Mouse (Mus musculus) thymus, postnatal 25 days (tissue): Measurements from ENCODE around the gene Brip1.
A peak's percentile ranks its signal among the peaks of the same experiment; 100 is the strongest.
"Not testable (repeated sequence)": the region's sequence is repeated elsewhere in the genome, so short reads cannot be mapped to it uniquely, and the experiment has no call there.

Experiments
- DNase-seq: peaks from one replicate; pipeline ENCODE4 v3.0.0; 2022

Brip1 gene

DNA sequence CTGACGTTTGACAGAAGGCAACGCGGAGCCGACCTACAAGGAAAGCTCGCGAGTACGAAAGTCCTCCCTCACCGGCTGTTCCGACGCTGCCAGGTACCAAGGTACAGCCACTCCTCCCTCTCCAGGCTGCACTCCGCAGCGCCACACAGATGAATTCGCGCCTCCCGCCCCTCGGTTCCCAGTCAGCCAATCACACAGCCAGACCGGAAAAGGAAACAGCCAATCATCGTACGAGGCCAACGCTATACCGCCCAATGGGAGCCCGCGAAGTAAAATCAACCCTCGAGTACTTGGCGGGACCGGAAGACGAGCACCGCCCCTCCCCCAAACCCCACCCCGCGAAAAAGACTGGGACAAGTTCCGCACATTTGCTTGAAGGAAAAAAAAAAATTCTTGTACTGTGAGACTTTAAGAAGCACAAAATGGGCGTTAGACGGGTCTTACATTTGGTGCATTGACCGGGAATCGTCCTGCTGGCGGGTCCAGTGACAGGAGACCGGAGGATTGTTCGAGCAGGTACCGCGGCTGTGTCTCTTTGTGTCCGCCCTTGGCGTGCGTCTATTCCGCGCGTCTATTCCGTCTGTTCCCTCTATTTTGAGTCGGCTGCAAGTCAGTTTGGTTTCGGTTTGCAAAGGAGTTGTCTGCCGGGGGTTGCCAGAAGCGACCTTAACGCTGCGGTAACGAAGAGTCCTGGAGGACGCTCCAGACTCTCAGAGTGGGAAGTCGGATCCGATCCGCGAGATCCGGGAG is at the start of gene Brip1:
Brip1 (minus strand) TSS at position 157 of the 750 bp plus-strand sequence.
- peak; percentile 94 for DNase-seq

DNA sequence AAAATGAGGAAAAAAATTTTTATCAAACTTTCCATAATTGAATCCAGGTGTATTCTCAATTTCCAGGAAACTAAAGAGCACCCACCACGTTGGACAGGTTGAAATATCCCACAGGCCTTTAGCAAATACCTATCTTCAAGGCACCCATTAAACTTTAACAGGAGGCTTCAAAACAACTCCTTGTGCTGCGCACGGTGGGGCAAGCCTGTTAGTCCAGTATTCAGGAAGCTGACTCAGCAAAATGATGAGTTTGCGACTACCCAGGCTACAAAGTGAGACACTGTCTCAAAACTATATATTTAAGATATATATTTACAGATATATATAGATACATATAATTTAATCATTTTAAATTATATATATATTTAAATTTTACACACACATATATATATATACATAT is 31.5 kb upstream of the Brip1 start:
- DNase-seq = no peak

- no peak for DNase-seq
Observed at GRCm38 (mm10) chr11:86231781-86232350, 30.9 kb upstream of the Brip1 start.

DNA sequence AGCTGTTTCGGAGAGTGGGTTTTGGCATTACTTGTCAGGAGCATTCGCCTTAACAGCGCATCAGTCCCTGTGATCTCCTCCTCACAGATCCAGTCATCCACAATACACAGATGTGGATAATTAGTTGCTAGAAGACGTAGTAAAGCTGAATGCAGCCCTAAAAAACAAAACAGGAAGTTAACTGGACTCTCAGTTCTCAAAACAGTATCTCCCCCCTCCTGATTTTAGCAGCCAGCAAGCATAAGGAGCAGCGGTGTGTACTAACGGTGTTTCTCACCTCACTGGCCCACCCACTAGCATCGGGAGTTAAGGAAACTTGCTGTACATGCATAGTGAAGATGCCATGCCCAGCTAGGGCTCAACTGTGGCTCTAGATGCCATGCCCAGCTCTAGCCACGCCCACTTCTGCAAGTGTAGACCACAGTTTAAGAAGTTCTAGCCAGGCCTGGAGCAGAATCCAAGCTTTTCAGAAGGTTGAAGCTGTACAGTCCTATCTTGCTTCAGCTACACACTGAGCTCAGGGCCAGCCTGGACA is 25.7 kb upstream of the Brip1 start:
- no peak for DNase-seq

DNA sequence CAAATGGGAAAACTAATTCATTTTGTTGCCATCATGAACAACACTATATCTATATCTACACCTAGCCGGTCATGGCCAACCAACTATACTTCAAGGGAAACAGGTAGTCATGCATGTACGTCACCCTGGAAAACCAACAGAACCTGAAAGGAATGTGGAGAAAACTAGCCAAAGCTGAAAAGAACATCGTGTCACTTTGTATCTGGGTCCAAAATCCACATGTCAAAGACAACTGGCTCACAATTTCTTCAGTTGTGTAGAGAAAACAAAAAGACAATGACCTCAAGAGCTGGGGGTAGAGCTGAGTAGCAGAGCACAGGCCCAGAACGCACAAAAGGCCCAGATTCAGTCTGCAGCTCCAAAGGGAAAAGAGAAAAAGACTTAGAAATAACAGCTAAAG is 24.8 kb upstream of the Brip1 start:
- no peak for DNase-seq

DNA sequence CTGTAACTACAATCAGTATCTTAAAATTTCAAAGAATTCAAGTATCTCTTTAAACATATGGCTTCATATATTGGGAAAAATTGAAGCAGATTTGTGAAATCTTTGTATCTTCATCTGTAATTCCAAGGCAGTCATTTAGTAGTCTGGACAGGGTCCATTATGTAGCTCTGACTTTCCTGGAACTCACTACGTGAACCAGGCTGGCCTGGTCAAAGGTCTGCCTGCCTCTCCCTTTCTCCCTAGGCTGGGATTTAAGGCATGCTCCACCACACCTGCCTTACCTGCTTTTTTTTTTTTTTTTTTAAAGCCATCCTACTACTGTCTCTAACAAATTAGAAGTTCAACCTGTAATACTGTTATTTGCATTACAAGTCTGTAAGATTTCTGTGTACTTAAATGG is 10.8 kb upstream of the Brip1 start:
- DNase-seq = no peak

DNA sequence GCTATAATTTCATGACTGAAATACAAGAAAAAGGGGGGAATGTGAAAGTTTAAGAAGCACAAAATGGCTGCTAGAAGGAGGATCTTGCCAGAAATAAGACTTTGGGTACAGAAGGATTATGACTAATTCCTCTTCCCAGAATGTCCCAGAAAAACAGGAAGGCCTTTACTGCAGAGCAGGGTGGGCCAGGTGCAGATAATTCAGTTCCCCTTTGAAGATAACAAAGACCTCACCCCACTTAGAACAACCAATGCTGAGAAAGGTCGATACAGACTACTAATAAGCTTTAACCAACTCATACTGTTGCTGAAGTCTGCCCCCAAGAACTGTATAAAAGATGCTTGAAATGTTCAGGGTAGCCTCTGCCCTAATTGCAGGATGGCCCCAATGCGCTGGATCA is 8.1 kb upstream of the Brip1 start:
- DNase-seq = no peak

GRCm38 (mm10) chr11:86205876-86206275 is 4.9 kb upstream of the Brip1 start:
- no peak for DNase-seq

- no peak for DNase-seq
Observed at GRCm38 (mm10) chr11:86205031-86205430, 4.0 kb upstream of the Brip1 start.

DNA sequence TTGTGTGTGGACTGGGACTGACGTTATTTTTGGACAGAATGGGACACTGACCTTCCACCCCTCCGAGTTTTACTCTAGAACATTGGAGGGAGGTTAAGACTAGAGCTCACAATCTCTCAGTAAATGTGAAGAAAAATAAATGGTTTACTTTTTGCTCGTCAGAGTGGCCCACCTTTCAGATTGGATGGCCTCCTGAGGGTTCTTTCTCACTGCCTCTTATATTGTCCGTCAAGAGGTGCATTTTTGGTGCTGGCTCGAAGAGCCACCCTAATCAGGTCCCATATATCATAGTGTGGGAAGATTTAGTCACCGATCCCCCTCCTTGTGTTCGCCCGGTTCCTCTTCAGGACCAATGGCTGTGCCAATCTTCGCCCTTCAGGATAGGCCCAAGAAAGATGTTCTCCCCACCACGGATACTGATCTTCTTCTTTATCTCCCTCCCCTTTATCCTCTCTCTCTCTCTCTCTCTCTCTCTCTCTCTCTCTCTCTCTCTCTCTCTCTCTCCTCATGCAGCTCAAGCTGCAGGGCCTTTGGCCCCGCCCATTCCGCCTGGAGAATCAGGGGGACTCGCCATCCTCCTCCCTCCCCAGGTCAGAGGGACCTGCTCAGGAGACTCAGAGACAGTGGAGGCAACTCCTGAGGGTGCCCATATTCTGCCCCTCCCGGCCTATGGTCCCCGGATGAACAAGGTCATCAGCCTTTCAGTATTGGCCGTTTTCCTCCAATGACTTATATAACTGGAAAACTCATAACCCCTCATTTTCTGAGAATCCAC is 1.1 kb upstream of the Brip1 start:
- DNase-seq = peak; percentile 30

DNA sequence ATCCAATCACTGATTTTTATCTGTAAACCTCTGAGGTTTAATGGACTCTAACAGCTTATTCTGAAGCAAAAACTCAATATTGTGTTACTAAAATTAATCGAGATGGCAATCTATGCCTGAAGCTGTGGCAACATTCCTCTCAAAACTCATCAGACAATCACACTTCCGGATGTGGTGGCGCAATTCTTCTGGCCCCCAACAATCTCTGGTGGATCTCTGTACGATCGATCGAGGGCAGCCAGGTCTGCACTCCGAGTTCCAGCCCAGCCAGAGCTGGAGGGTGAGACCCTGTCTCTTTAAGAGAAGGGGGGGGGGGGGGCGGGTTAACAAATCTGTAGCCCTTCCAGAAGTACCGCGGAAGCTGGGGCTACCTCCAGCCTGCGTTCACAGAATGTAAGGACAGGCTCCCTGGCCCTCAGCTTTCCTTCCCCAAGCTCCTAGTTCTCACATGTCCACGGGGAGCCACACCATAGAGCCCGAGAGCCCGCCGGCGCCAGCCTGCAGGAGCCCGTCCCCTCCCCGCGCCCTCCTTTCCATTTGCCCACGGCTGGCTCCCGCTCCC is 452 bp downstream of the Brip1 start:
- no peak for DNase-seq

GRCm38 (mm10) chr11:86199733-86200132 is 1.3 kb downstream of the Brip1 start:
- no peak for DNase-seq

- DNase-seq = not testable (repeated sequence)
Observed at GRCm38 (mm10) chr11:86185224-86185623, 15.8 kb downstream of the Brip1 start.

DNA sequence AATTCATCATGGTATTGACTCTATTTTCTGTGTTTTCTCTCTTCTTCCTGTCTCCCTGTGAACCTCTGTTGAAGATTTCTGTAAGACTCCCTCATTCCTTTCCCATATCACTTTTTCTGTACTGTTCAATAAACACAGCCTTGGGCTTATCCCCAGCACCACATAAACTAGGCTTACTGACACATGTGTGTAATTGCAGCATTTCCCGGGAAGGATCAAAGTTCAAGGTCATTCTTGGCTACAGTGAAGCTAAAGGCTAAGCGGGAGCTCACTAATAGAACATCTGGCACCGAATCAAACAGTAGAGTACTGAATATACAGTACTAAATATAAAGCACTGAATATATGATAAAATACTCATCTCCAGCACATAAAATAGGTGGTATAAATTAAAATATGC is 25.2 kb downstream of the Brip1 start:
- DNase-seq = no peak

DNA sequence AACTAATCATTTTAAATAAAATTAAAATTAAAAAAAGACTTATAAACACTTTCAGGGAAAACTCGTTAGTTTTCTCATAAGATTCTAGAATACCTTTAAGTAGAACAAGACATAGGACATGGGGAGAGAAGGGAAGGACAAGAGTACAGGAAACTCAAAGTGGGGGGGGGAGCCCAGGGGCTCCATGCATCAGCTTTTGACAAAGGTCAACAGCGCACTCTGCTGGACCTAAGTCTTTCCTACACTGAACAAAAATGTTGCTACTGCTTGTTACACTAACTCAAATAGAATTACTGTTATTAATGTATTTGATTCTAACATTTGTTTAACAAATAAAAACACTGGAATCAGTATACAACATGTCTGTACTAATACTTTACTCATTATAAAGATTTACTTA is 26.8 kb downstream of the Brip1 start:
- peak; percentile 63 for DNase-seq

DNA sequence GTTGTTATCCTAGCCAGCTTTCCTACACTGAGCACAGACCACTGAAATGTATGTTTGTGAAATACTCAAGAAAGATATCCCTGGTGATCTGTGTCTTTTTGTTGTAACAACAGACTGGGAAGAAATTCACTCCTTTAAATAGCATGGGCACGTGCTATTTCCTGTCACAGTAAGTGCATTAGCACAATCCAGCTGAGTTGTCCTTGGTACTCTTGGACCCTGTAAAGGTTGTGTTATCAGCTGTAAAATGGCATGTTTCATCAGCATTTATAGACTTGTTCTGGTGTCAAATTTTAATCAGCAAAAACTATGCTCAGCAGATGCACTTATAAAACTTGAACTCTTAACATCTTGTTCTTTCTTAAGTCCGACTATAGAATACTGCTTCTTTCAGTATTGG is 30.2 kb downstream of the Brip1 start:
- no peak for DNase-seq

DNA sequence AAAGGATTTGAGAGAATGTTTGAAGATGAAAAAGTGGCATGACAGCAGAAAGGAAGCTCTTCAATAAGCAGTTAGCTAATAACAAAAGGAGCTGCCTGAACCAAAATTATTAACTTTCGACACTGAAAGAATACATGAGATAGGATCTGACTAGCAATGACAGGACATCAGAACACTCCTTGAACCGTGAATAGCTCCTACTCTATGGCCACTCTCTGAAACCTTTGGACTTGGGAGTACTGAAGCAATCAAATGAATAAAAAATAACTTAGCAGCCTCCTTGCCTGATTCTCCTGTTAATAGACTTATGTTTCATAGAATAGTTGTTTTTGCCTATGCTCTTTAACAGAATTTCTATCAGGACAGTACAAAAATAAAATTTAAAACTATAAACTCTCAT is 40.7 kb downstream of the Brip1 start:
- no peak for DNase-seq

DNA sequence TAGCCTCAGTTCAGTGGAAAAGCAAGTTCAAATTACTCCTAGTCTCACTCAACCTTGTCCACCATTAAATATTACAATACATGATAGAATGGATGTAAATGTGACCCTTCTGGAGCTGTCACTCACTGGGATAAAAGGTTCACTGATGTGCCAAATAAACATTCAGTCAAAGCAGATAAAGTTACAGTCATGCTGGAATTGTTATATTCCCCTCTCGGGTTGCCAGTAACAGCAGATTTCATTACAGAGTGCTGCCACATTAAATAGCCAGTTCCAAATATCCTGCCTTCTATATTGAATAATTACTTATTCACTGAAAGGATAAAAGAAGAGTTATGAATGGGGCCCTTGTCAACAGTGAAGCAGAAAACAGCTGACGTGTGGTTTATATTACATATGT is 42.0 kb downstream of the Brip1 start:
- DNase-seq = no peak

GRCm38 (mm10) chr11:86155638-86156037 is 45.4 kb downstream of the Brip1 start:
- no peak for DNase-seq

DNA sequence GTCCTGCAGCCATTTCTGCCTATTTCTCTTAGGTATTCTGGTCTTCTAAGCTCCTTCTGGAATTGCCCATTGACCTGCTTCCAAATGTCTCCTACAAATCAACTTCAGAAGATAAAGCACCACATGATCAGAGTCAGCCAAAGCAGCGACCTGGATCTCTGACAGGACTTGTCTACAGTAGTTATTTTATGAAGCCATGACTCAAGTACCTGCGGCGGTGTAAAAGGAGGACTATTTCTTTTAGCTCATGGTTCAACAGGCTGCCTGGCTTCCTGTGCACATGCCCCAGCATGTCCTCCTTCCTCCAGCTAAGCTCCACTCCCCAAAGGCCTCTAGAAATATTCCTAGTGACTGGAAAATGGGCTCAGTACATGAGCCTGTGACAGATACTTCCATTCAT is 69.7 kb downstream of the Brip1 start:
- no peak for DNase-seq

GRCm38 (mm10) chr11:86117078-86117869 is 83.7 kb downstream of the Brip1 start:
- no peak for DNase-seq

DNA sequence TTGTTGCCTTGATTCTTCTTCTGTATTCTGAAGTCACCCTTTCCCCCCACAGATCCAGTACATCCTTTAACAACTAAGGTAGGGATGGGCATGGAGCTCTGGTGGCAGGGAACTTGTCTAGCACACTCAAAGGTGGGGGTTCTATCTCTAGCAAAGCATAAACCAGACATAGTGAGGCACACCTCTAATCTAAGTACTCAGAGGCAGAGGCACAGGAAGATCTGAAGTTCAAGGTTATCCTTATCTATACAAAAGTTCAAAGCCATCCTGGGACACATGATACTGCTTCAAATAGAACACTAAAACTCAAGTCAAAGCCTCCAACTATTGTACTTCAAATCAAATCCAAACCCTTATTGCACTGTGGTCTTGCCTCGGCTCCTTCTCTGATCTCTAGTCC is 85.0 kb downstream of the Brip1 start:
- DNase-seq = no peak

GRCm38 (mm10) chr11:86107276-86107675 is 93.7 kb downstream of the Brip1 start:
- DNase-seq = no peak
